Mouse (Mus musculus): ENCODE measurements around the gene Slc12a7.
A peak's percentile ranks its signal among the peaks of the same experiment; 100 is the strongest.
"Not testable (repeated sequence)": the region's sequence is repeated elsewhere in the genome, so short reads cannot be mapped to it uniquely, and the experiment has no call there.

The Slc12a7 gene

GRCm38 (mm10) chr13:73732742-73733700, at the start of gene Slc12a7:
Gene Slc12a7 (plus strand): TSS chr13:73733094.
- no peak for DNase-seq (ENCODE audit: low spot score in 2 of 2)

- peak; percentile 19 to 30 for DNase-seq (ENCODE audit: low spot score in 2 of 2)
Measured at GRCm38 (mm10) chr13:73683682-73684081, 49.2 kb upstream of the Slc12a7 start.

- no peak for DNase-seq (ENCODE audit: low spot score in 2 of 2)
Measured at GRCm38 (mm10) chr13:73684412-73684811, 48.5 kb upstream of the Slc12a7 start.

GRCm38 (mm10) chr13:73685502-73685901, 47.4 kb upstream of the Slc12a7 start:
- DNase-seq (ENCODE audit: low spot score in 2 of 2) = no peak

- DNase-seq (ENCODE audit: low spot score in 2 of 2) = no peak
Measured at GRCm38 (mm10) chr13:73687601-73688000, 45.3 kb upstream of the Slc12a7 start.

- no peak for DNase-seq (ENCODE audit: low spot score in 2 of 2)
Measured at GRCm38 (mm10) chr13:73688934-73689333, 44.0 kb upstream of the Slc12a7 start.

- DNase-seq (ENCODE audit: low spot score in 2 of 2) = peak; percentile 36 to 53
Measured at GRCm38 (mm10) chr13:73692249-73692868, 40.5 kb upstream of the Slc12a7 start.

GRCm38 (mm10) chr13:73693333-73693732, 39.6 kb upstream of the Slc12a7 start:
- DNase-seq (ENCODE audit: low spot score in 2 of 2) = no peak

GRCm38 (mm10) chr13:73694972-73695371, 37.9 kb upstream of the Slc12a7 start:
- DNase-seq (ENCODE audit: low spot score in 2 of 2) = no peak

- no peak for DNase-seq (ENCODE audit: low spot score in 2 of 2)
Measured at GRCm38 (mm10) chr13:73696529-73696928, 36.4 kb upstream of the Slc12a7 start.

GRCm38 (mm10) chr13:73699714-73700113, 33.2 kb upstream of the Slc12a7 start:
- no peak for DNase-seq (ENCODE audit: low spot score in 2 of 2)

- DNase-seq (ENCODE audit: low spot score in 2 of 2) = no peak
Measured at GRCm38 (mm10) chr13:73700554-73700953, 32.3 kb upstream of the Slc12a7 start.

- no peak for DNase-seq (ENCODE audit: low spot score in 2 of 2)
Measured at GRCm38 (mm10) chr13:73701161-73701883, 31.6 kb upstream of the Slc12a7 start.

- no peak for DNase-seq (ENCODE audit: low spot score in 2 of 2)
Measured at GRCm38 (mm10) chr13:73702776-73703175, 30.1 kb upstream of the Slc12a7 start.

- DNase-seq (ENCODE audit: low spot score in 2 of 2) = not testable (repeated sequence)
Measured at GRCm38 (mm10) chr13:73703486-73703885, 29.4 kb upstream of the Slc12a7 start.

- DNase-seq (ENCODE audit: low spot score in 2 of 2) = no peak
Measured at GRCm38 (mm10) chr13:73704694-73705325, 28.1 kb upstream of the Slc12a7 start, which contains the start of gene Slc6a19. Gene Slc6a19 (minus strand): TSS chr13:73704865.

GRCm38 (mm10) chr13:73709491-73709890, 23.4 kb upstream of the Slc12a7 start:
- no peak for DNase-seq (ENCODE audit: low spot score in 2 of 2)

GRCm38 (mm10) chr13:73711221-73711620, 21.7 kb upstream of the Slc12a7 start:
- no peak for DNase-seq (ENCODE audit: low spot score in 2 of 2)

GRCm38 (mm10) chr13:73711803-73712202, 21.1 kb upstream of the Slc12a7 start:
- no peak for DNase-seq (ENCODE audit: low spot score in 2 of 2)

GRCm38 (mm10) chr13:73712228-73712627, 20.7 kb upstream of the Slc12a7 start:
- no peak for DNase-seq (ENCODE audit: low spot score in 2 of 2)

GRCm38 (mm10) chr13:73713204-73713603, 19.7 kb upstream of the Slc12a7 start:
- DNase-seq (ENCODE audit: low spot score in 2 of 2) = no peak

GRCm38 (mm10) chr13:73714020-73714419, 18.9 kb upstream of the Slc12a7 start:
- no peak for DNase-seq (ENCODE audit: low spot score in 2 of 2)

Data from frontal cortex, postnatal 36 days (tissue).